Mouse (Mus musculus) kidney, postnatal 25 days (tissue): Measurements from ENCODE around the gene Mrgprf.

Experiments
- DNase-seq, 2 experiments: peaks; one replicate each; pipeline ENCODE4 v3.0.0; 2021; ENCODE audit warnings: mixed read lengths in 2 of 2

Gene Mrgprf

DNA sequence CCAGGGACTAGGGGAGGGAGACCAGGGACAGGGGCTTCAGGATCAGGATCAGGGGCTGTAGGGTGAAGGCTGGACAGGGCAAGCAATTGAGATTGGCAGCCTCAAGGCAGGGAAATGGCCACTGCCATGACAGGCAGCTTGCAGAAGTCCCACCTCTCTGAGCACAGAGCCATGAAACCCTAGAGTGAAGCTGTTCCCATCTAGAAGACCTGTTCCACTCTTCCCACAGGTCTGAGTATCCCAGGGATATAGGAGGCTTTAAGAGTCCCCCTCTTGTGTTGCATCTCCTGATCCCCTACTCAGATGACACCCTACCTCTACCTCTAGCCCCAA lies 346 bp downstream of the Mrgprf start:
- DNase-seq, result no peak

DNA sequence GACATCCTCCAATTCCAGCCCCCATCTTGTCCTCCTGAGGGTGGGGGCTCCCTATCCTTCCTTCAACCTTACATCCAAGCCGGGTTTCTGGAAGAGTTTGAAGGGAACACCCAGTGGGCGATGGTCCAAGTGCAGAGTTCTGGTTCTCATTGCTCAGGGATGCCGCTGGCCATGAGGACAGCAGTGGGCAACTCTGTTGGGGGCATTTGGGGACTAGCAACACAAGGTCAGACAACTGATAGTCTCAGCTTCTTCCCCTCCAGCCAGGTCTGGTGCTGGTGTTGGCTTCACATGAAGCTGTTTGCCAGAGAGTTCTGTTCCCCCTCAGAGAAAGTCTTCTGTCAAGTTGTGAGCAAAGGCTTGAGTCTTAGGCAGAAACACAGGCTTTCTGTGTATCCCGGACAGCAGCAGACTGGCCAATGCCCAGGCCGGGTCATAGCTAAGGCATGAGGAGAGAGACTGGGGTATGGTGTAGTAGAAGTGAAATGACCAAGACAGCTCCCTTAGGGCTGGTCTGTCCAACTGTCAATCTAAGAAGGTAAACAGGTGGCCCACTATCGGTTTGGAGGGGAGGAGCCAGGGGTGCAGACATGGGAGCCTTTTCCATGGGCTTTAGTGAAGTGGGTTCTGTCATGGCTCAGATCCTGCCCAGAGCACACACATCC lies 845 bp downstream of the Mrgprf start:
- peak in 1 of 2 experiments; percentile 11 for DNase-seq

DNA sequence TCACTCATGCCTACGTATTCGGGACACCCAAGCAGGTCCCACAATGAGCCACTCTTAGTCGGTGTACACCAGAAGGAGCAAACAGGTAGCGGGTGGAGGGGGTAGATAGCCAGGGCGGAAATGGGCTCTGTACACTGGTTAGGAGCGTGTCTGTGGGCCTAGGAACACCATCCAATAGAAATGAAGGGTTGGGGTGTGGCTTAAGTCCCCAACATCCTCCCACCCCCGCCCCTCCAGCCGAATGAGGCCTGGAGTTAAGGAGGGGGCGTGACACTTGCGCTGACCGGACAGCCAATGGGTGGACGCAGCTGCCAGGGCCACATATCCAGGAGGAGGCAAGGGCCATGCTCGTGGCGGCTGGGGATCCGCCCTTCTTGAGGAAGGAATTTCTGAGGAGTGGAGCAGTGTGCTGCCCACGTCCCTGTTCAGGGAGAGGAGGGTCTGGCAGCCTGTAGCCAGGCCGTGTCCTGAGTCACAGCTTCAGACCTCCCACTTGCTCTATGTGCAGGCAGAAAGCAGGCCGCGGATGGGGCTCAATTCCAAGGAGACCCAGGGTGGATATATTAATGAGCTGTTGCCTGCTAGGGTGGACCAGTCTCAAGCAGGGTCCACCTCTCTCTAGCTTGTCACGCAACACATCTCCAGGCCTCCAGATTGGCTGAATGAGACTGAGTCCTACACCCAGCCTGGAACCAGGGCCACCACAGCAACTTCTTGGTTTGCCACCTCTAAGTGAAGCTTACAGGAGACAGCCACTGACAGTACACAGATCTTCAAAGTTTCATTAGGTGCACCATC lies 2.1 kb downstream of the Mrgprf start:
- DNase-seq, result peak; percentile 53 to 82

DNA sequence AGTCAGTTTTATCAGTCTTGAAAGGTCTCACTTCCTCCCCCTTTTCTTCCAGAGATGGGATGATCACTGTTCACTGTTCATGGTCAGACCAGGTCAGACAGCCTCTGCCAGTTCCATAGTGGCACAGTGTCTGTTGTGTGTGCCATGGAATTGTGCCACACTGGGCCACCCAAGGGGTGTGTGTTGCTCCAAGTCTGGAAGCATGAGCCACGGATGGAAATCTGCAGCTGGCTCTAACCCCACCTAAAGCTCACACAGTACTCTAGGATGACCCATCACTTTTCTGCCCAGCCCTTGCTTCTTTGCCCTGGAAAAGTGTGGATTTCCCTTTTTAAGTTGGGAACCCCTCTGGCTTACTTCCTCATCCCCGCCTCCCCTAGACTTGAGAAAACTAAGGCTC lies 3.5 kb downstream of the Mrgprf start:
- DNase-seq, result no peak

DNA sequence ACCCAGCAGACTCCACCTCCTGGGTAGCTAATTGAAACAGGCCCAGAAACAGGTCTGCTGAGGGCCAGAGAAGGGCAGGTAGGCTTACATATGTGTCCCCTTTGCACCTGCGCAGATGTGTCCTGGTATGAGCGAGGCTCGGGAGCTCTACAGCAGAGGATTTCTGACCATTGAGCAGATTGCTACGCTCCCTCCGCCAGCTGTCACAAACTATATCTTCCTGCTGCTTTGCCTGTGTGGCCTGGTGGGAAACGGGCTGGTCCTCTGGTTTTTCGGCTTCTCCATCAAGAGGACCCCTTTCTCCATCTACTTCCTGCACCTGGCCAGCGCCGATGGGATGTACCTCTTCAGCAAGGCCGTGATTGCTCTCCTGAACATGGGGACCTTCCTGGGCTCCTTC lies 7.0 kb downstream of the Mrgprf start:
- no peak for DNase-seq

DNA sequence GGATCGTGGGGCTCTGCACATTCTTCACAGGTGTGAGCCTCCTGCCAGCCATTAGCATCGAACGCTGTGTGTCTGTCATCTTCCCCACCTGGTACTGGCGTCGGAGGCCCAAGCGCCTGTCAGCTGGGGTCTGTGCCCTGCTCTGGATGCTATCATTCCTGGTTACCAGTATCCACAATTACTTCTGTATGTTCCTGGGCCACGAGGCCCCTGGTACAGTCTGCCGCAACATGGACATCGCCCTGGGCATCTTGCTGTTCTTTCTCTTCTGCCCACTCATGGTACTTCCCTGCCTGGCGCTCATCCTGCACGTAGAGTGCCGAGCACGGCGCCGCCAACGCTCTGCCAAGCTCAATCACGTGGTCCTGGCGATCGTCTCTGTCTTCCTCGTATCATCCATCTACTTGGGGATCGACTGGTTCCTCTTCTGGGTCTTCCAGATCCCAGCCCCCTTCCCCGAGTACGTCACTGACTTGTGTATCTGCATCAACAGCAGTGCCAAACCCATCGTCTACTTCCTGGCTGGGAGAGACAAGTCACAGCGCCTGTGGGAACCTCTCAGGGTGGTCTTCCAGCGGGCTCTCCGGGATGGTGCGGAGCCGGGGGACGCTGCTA lies 7.5 kb downstream of the Mrgprf start:
- DNase-seq, result no peak

DNA sequence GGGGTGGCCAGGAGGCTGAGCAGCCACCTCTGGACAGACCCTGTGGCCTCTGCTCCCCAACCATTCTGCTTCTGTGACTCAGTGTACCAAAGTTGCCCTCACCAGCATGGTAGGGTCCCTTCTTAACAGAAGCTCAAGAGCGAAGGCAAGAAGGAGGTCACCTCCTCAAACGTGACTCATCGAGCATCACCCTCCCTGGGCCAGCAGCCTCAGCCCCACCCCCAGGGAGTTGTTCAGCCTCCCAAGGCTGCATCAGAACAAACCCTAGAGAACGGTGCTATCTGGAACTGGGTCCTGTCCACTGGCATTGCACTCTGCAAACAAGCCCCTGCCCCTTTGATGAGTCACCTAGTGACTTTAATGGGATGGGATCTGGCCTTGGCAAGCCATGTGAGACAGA lies 8.2 kb downstream of the Mrgprf start:
- DNase-seq, result no peak

DNA sequence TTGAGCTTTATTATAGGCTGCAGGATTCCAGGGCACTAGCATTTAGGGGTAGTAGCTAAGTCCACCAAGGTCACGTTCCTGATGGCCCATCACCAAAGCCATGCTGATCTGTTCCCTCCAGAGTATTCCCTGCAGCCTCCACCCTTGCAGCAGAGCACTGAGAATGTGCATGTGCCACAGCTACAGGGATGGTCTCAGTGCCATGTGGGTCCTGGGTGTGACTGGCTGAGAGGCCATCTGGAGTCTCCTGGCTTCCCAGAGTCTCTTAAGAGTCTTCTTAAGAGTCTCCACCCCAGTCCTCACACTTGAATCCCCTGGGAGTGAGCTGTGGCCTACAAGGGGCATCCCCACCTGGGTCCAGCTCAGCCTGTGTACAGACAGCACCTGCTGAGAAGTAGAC lies 9.2 kb downstream of the Mrgprf start:
- DNase-seq, result no peak

DNA sequence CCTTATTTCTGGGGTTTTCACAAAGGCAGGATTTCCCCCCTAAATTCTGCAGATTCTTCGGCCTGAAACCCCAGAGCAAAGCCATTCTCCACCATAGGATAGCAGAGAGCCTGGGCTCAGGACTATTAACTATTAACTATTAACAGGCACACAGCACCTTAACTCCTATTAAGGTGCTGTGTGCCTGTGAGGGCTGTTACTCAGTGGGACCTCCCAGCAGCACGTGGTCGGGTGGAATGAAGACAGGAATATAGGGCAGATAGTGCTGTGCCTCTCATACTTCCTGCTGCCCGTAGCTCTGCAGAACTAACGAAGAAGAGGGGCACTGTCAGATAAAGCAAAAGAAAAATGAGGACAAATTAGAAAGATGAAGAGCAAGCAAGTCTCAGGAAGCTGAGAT lies 9.9 kb downstream of the Mrgprf start:
- DNase-seq, result peak; percentile 17 to 61

DNA sequence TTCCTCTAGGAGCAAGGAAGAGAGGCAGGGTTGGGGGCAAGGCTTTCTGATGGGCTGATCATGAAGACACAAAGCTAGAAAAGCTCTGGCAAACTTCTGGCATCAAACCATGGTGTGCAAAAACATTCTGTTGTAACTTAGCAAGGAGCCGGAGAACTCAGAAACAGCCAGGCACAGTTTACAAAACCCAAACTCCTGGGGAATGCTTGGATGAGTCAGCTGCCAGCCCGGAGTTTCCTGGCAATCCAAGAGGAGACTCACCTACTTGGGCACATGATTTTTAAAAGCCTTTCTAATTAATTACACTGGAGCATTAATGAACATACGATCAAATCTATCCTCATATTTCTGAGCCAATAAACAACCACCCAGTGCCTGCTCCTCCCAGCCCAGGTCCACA lies 11.5 kb downstream of the Mrgprf start:
- no peak for DNase-seq

DNA sequence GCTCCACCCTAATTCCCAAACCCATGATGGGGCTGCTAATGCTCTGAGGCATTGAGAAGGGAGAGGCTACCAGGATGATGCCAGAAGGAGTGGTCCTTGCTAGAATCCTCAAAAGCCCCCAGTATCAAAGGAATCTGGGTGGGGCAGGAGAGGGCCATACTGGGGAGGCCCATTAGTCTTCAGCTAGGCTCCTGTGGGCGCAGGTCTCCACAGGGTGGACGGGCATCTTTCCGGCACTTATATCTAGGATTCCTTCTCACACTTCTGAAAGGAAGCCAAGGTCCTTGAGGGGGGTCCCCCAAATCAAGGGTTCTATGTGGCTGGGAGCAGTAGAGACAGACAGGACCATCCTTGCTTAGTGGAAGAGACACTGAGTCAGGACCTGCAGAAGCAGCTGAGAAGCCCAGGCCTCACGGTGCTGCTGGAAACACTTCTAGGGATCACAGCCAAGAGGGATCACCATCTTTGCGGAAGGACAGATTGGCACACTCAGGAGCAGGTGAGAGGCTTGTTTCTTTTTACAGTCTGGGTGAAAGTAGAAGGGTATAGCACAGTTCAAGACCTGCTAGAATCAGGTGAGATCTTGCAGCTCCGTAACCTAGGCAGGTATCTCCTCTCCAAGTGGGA lies 14.3 kb downstream of the Mrgprf start, which contains the start of gene Mrgprd:
TSS of gene Mrgprd (plus strand) at position 51 of the 627 bp plus-strand sequence.
- DNase-seq, result no peak

DNA sequence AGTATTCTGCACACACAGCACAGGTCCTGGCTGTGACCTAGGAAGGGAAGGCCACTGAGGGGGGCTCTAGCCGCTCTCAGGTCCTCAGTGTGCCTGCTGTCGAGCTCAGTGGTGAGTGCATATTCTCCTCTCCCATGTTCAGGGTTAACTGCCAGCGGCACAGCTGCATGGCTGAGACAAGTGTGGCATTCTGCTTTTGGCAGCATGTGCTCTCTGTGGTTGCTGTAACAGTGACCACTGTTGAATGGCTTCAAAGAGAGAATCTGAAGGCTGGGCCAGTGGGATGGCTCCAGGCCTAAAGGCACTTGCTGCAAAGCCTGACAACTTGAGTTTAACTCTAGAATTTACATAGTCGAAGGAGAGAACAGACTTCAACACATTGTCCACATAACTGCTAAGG lies 16.9 kb downstream of the Mrgprf start:
- no peak for DNase-seq

DNA sequence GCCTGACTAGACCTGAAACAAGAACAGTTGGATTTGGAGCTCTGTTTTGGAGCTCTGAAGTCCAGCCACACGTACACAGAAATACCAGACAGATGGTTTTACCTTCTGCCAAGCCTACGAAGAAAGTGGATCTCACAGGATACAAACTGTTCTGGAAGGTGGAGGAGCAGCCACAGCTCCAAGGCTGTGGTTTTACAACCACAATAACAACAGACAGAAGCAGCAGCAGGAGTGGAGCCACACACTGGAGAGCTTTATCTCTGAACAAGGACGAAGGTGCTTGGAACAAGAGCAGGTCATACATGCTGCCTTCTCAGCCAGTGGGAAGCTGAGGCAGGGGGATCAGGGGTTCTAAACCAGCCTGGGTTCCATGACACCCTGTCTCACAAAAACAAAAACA lies 18.9 kb downstream of the Mrgprf start:
- DNase-seq, result no peak

DNA sequence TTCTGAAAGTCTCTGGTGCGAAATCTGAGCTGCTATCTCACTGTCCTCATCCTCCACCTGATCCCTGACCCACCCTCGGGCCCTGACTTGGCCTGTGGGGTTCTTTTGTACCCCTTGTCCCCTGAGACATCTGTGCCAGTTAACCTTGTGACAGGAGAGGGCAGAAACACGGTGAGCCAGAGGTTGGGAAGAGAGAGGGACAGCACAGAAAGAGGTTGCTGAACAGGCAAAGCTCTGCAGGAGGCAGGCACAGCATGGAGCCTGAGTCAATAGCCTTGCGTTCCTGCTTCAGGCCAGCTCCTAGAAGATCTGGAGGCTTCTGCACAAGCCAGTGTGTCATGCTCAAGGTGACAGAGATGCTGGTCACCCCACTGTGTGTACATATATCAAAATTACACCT lies 23.0 kb downstream of the Mrgprf start:
- no peak for DNase-seq

DNA sequence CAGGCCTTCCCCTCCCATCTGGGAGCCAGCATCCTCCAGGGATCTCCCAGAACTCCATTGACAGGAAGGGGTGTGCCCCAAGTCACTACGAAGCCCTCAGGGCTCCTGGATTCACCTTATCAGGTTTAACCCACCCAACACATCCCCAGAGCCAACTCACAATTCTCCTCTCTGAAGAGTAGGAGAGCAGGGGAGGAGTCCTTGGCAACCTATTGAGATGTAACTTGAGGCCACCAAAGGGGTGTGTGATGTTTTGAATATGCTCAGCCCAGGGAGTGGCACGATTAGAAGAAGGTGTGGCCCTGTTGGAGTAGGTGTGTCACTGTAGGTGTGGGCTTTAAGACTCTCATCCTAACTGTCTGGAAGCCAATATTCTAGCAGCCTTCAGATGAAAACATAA lies 25.1 kb downstream of the Mrgprf start:
- DNase-seq, result no peak

DNA sequence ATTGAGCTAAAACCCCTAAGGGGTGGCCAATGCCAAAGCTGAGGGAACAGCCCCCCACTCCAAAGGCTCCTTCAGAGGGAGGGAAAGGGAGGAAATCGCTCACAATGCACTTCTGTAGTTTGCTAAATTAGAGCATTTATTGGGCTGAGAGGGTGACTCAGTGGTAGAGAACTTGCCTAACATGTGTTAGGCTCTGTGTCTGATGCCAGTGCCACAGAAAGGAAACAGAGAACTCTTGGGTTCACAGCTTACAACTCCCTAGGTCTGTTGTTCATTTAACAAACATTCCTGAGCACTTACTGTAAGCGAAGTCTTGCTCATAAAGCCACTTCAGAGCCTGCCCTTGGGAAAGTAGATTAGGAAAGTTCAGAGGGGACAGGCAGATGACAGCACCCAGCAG lies 29.4 kb downstream of the Mrgprf start:
- no peak for DNase-seq

DNA sequence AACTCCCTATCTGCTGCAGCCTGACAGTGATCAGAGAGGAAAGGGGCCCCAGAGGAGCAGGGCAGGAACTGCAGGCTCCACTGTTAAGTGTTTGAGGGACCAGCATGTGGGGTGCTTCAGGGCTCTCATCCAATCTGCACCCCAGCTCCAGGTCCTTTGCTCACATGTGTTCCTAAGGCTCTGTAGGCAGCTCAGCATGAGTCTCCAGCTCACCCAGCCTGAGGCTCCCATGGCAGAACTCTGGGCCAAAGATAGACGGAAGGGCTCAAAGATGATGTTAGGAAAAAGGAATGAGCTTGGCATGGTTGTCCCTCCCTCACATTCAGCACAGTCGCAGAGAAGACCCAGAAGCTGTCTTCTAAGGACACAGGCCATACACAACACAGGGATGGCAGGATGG lies 30.0 kb downstream of the Mrgprf start:
- DNase-seq, result no peak

DNA sequence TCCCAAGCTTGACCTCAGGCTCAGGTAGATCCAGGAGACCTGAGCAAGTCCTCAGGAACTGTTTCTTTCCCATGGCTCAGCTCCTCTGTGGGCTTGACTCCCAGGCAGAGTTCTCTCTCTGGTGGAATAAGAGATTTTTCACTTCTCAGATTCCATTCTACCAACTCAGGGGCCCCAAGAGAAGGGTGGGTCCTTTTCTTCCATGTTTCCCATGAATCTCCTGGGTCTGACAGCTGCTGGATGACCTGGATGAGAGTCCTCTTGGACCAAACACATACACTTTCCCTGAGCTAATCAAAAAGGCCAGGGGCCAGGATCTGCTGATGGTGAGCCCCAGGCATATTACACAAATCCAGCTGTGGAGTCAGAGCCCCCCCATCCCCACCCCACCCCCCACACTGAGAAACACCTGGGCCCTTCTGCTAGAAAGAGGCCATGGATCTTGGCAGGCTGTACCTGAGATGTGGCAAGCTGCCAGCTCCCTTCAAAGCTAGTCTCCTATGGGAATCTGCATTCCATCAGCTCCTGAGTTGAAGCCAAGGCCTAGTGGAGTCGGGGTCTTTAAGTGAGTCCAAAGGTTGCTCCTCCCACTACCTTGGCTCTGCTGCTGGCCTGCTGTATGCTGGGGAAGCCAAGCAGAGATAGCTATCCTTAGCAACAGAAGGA lies 31.9 kb downstream of the Mrgprf start:
- DNase-seq, result peak; percentile 49 to 61

DNA sequence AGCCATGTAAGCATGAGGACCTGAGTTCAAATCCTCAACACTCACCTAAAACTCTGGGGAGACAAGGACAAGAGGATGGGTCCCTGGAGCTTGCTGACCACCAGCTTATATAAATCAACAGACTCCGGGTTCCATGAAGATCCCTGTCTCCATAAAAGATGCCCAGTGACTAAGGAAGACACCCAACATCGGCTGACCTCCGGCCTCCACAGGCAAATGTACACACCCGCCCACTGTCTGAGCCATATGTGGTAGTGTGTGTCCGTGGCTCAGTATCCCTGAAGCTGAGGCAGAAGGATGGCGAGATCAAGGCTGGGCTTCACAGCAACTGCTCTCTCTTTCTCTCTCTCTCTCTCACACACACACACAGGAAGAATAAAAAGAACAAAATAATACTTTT lies 33.3 kb downstream of the Mrgprf start:
- no peak for DNase-seq

DNA sequence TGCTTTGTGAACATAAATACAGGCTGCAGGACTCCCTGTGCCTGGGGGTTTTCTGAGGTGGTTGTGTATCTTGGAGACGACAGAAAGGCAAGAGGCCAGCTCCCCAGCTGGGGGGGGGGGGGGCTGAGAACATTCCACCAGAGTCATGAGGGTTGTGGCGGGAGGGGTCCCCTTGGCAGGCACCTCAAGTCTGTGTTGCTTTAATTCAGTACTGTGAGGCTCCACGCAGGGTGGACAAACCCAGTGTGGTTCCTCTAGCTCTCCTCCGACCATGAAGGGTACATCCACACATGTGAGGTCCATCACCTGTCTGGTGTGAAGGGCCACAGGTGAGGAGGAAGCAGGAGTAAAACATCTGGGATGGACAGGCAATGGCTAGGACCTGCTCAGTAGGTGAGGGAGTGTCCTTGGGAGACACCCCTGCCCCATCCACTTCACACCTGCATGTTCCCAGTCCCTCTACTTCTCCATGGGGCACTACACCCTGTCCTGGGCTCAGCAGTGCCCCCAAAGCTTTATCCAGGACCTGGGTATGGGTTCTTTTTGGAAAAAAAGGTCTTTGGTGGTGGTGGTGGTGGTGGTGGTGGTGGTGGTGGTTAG lies 33.9 kb downstream of the Mrgprf start:
- no peak for DNase-seq

DNA sequence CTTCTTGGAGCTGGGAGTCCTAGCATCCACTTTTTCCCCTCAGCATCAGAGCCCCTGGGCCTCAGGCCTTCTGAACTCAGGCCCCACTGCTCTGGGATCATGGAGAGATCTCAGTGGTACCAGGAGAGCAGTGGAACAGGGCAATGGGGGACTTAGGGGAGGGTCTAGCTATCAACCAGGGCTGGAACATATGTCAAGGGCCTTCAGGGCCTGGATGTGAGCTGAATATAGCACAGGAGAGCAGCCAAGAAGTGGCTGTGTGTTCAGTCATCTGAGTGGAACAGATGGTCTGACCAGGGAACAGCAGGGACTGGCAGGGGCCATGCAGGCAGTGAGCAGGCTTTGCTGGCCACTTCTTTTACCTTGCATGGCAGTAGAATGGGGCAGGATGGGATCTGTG lies 34.6 kb downstream of the Mrgprf start:
- DNase-seq, result no peak

DNA sequence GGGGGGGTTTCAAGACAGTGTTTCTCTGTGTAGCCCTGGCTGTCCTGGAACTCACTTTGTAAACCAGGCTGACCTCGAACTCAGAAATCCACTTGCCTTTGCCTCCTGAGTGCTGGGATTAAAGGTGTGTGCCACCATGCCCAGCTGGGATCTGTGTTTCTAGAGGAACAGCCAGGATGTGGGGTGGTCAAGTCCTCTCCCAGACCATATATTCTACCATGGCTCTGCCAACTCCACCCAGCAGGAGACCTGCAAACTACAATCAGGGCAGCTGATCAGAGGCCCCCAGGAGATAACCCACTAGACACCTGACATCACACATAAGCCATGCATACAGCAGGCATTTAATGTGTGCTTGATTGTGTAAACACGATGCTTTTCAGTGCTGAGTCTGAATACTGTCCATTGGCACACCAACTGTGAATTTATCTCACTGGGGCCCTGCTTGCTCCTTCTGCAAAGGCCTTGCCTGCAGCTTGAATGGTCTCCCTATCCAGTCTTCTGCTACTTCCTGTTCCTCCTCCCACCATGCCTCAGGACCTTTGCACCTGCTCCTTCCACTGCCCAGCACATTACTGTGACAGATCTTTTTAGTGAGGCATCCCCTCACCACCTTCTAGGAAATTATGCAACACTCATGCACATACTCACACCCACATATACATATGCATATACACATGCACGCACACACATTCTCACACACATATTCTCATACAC lies 35.1 kb downstream of the Mrgprf start:
- no peak for DNase-seq
